8 mouse cellular contexts compared by ENCODE assay signal in the genomic region with DNA sequence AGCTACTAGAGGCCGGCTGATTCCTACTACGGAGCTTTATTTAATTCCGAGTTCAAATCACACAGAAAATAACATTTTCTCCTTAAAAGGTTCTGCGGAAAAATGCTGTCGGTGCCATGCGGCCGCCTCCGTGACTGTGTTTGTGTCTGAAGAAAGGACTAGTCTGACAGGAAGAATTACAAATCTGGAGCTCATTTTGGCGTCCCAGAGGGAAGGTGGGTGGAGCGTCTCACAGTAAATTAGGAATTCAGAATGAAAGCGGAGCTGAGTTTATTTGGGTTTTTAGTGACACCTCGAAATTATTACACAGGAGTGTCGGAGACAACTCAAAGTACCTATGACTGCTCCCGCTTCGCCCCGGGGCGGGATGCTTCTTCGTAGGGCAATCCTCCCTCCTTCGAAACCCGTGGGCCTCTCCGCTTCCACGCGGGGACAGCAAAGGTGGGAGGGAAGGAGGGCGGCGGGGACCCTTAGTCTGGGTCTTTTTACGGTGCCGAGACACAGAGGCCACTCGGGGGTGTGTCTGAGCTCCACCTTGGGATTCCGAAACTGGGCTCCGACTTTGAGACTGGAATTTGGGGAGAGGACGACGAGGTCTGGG. TPM values are rescaled to one million over a fixed set of nuclear protein-coding genes. Genes with fewer than 3 reads are reported as not detected.
DNase-seq lines count a peak whose midpoint lies in the region; ATAC-seq and TF ChIP-seq lines count a peak whose summit lies in the region.

No protein-coding gene starts in this region.

- peak overlapping the region; percentile 59 for H3K27ac ChIP-seq in forebrain, embryonic 12.5 days
- H3K27ac ChIP-seq in heart, postnatal 0 days (ENCODE audit: low read depth), result peak overlapping the region; percentile 73
- H3K27ac ChIP-seq in liver, embryonic 12.5 days, result no peak overlapping the region
- H3K27ac ChIP-seq in neural tube, embryonic 12.5 days, result no peak overlapping the region

- TF ChIP-seq CTCF in heart, postnatal 0 days (IDR thresholded peaks at IDR 0.05; ENCODE audit: low read depth), result no peak

- ATAC-seq in forebrain, embryonic 12.5 days (ENCODE audit: low FRiP score), result no peak; the same call in none of the 2 replicates
- no peak; the same call in 1 of the 2 replicates for ATAC-seq in heart, postnatal 0 days (ENCODE audit: insufficient read depth, low read depth)
- ATAC-seq in liver, embryonic 12.5 days, result no peak
- ATAC-seq in neural tube, embryonic 12.5 days (ENCODE audit: low FRiP score, low read depth), result peak; percentile 21

- H3K9me3 ChIP-seq in forebrain, embryonic 12.5 days, result no peaks in the 10 kb centered on the region
- H3K9me3 ChIP-seq in heart, postnatal 0 days (replicated peaks; ENCODE audit: control insufficient read depth, low read length), result no peaks in the 10 kb centered on the region
- no peaks in the 10 kb centered on the region for H3K9me3 ChIP-seq in liver, embryonic 12.5 days (replicated peaks)
- H3K9me3 ChIP-seq in neural tube, embryonic 12.5 days, result no peaks in the 10 kb centered on the region

- H3K36me3 ChIP-seq in forebrain, embryonic 12.5 days (replicated peaks), result no peaks in the 10 kb centered on the region
- H3K36me3 ChIP-seq in heart, postnatal 0 days (replicated peaks; ENCODE audit: control insufficient read depth, insufficient read depth, low read length), result no peaks in the 10 kb centered on the region
- H3K36me3 ChIP-seq in liver, embryonic 12.5 days, result no peaks in the 10 kb centered on the region
- no peaks in the 10 kb centered on the region for H3K36me3 ChIP-seq in neural tube, embryonic 12.5 days

- H3K4me3 ChIP-seq in forebrain, embryonic 12.5 days (replicated peaks), result peak overlapping the region; percentile 96
- peak overlapping the region; percentile 87 for H3K4me3 ChIP-seq in heart, postnatal 0 days (ENCODE audit: low read depth, low read length)
- H3K4me3 ChIP-seq in liver, embryonic 12.5 days, result peak overlapping the region; percentile 71
- peak overlapping the region; percentile 96 for H3K4me3 ChIP-seq in neural tube, embryonic 12.5 days

- under 1% methylated on average over 32 of the region's 32 CpGs for WGBS in forebrain, embryonic 12.5 days
- 1% methylated on average over 32 of the region's 32 CpGs for WGBS in heart, postnatal 0 days
- 1% methylated on average over 32 of the region's 32 CpGs for WGBS in liver, embryonic 12.5 days (ENCODE audit: insufficient replicate concordance)
- WGBS in neural tube, embryonic 12.5 days, result under 1% methylated on average over 32 of the region's 32 CpGs

- no peak for TF ChIP-seq EP300 in heart, postnatal 0 days (IDR thresholded peaks at IDR 0.05; ENCODE audit: low read depth)

- peak overlapping the region; percentile 95 for H3K9ac ChIP-seq in forebrain, embryonic 12.5 days
- H3K9ac ChIP-seq in heart, postnatal 0 days (replicated peaks; ENCODE audit: low read depth, low read length), result peak overlapping the region; percentile 75
- H3K9ac ChIP-seq in liver, embryonic 12.5 days, result peak overlapping the region; percentile 90
- H3K9ac ChIP-seq in neural tube, embryonic 12.5 days, result peak overlapping the region; percentile 62

- peak; percentile 59 for DNase-seq in CD4-positive, CD25-positive, alpha-beta regulatory T cell, adult 2 months (ENCODE audit: low read depth, low spot score)
- DNase-seq in brain, adult 2 months (ENCODE audit: low read depth, low spot score), result peak; percentile 92
- DNase-seq in heart, postnatal 0 days (ENCODE audit: low spot score), result peak; percentile 34
- peak; percentile 54 to 62 for DNase-seq in kidney, postnatal 25 days
- DNase-seq in thymus, postnatal 10 days (ENCODE audit: low spot score in 2 of 2), result peak; percentile 58

- peaks cover 12% of the 10 kb centered on the region for H3K27me3 ChIP-seq in forebrain, embryonic 12.5 days
- H3K27me3 ChIP-seq in heart, postnatal 0 days (ENCODE audit: control insufficient read depth, insufficient read depth, low read length), result 0 out of 2 replicates have a peak, but pooled peaks cover 4% of the 10 kb centered on the region
- peaks cover 32% of the 10 kb centered on the region for H3K27me3 ChIP-seq in liver, embryonic 12.5 days (replicated peaks)
- no peaks in the 10 kb centered on the region for H3K27me3 ChIP-seq in neural tube, embryonic 12.5 days (replicated peaks)

- H3K4me1 ChIP-seq in forebrain, embryonic 12.5 days, result peaks cover 33% of the 10 kb centered on the region
- H3K4me1 ChIP-seq in heart, postnatal 0 days (ENCODE audit: control insufficient read depth, insufficient read depth), result peaks cover 8% of the 10 kb centered on the region
- H3K4me1 ChIP-seq in liver, embryonic 12.5 days, result peaks cover 19% of the 10 kb centered on the region
- H3K4me1 ChIP-seq in neural tube, embryonic 12.5 days, result peaks cover 12% of the 10 kb centered on the region

- peak overlapping the region; percentile 95 for H3K4me2 ChIP-seq in forebrain, embryonic 12.5 days
- H3K4me2 ChIP-seq in heart, postnatal 0 days (ENCODE audit: low read depth, low read length), result peak overlapping the region; percentile 100
- peak overlapping the region; percentile 100 for H3K4me2 ChIP-seq in liver, embryonic 12.5 days
- peak overlapping the region; percentile 93 for H3K4me2 ChIP-seq in neural tube, embryonic 12.5 days (replicated peaks)

RNA-seq across cellular contexts. Expression of a gene that starts 0.9 kb away (rescaled TPM):
- polyA plus RNA-seq in forebrain, embryonic 12.5 days (2016; fragmentation: Nextera tagmentation; extraction: Ambion mirVana), result 99.1 and 103 TPM in 2 replicates
- total RNA-seq in heart, postnatal 0 days (2014; rRNA removed; ENCODE audit: low replicate concordance), result 19.8 and 21.8 TPM in 2 replicates
- 7.6 and 7.8 TPM in 2 replicates for polyA plus RNA-seq in heart, postnatal 0 days (2015; fragmentation: Nextera tagmentation; extraction: Ambion mirVana)
- 10.5 and 11.5 TPM in 2 replicates for polyA plus RNA-seq in liver, embryonic 12.5 days (2016; fragmentation: Nextera tagmentation; extraction: Ambion mirVana)
- 82.8 and 85.4 TPM in 2 replicates for polyA plus RNA-seq in neural tube, embryonic 12.5 days (2016; fragmentation: Nextera tagmentation; extraction: Ambion mirVana)

Comparison
In these comparisons a context has a peak if more than half of its experiments do, and no peak if none do; other contexts are left out.
1. DNase-seq: peak in every context shown above with its lines; median percentile 92 in brain, adult 2 months; 59 in CD4-positive, CD25-positive, alpha-beta regulatory T cell, adult 2 months; 58 in kidney, postnatal 25 days; 58 in thymus, postnatal 10 days; 34 in heart, postnatal 0 days.
2. H3K27ac ChIP-seq: peak in forebrain, embryonic 12.5 days (single experiment) and heart, postnatal 0 days (single experiment); none in liver, embryonic 12.5 days (single experiment) and neural tube, embryonic 12.5 days (single experiment).
3. Peak in every context shown above with its lines, with median percentiles within 50 percentile points of each other: H3K4me2 ChIP-seq, H3K4me3 ChIP-seq and H3K9ac ChIP-seq.